Mouse (Mus musculus): ENCODE measurements around the gene Arhgap17.

Gene Arhgap17

GRCm38 (mm10) chr7:123273056-123273455, 96.7 kb downstream of the Arhgap17 start:
- DNase-seq: no peak

- DNase-seq: no peak
Measured at GRCm38 (mm10) chr7:123258103-123258502, 111.6 kb downstream of the Arhgap17 start.

GRCm38 (mm10) chr7:123254196-123254970, 115.3 kb downstream of the Arhgap17 start:
- DNase-seq: no peak

- DNase-seq: no peak
Measured at GRCm38 (mm10) chr7:123253396-123253795, 116.3 kb downstream of the Arhgap17 start.

DNA sequence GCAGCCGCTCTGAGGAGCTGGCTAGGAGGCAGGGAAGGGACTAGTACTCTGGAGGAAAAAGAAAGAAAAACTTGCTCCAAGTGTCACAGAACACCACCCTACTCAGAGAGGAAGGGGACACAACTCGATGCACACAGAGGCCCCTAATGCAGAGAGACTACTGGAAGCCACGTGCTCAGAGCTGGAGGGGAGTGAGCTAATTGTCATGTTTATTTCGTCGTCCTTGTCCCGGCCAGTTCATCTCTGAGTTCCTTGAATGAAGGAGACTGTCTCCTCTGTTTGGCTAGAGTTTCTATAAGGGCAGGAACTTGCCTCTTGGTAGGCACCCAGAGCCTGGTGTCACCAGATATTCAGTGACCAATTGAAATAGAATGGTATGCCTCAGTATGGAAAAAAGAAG, 118.4 kb downstream of the Arhgap17 start:
- no peak for DNase-seq

GRCm38 (mm10) chr7:123248166-123248565, 121.5 kb downstream of the Arhgap17 start:
- DNase-seq: no peak

DNA sequence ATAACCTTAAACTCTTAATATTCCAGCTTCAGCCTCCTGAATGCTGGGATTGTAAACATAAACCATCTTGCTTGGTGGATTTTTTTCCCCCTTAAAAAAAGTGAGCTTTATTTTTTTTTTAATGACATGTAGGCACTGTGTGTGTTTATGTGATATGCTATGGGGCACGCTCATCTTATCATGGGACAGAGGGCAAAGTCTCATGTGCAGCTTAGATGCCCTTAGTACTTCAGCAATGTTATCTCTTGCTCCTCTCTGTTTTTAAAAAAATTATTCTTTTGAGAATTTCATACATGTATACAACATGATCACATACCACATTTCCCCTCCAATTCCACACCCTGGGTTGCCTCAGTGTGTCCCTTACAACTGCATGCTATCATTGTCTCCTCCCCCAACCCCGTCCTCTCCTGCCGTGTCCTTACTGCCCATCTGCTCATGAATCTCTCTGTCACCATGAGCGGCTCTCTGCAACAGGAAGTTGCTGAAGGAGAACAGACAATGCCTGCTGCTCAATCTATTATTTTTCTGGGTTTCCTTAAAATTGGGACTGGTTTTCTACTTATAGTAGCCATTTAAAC, 123.1 kb downstream of the Arhgap17 start:
- DNase-seq: no peak

- DNase-seq: no peak
Measured at GRCm38 (mm10) chr7:123244833-123245232, 124.9 kb downstream of the Arhgap17 start.

DNA sequence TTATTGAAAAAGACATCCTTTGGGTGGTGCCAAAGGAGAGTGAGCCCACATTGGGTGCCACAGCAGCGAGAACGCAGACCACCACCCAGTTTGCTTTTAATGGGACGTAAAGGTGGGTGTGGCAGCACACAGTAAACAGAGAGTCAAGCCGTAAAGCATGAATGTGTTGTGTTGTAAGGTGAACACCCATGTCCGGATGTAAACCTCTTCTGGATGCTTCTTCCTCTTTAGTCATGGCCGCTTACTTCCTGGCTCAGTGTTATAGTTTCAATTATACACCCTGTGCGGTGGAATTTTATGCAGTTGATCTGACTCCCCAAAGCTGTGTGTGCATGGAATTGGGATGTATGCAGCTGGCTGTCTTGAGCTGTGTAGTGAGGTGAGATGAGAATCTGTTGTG, 127.5 kb downstream of the Arhgap17 start:
- DNase-seq: no peak

DNA sequence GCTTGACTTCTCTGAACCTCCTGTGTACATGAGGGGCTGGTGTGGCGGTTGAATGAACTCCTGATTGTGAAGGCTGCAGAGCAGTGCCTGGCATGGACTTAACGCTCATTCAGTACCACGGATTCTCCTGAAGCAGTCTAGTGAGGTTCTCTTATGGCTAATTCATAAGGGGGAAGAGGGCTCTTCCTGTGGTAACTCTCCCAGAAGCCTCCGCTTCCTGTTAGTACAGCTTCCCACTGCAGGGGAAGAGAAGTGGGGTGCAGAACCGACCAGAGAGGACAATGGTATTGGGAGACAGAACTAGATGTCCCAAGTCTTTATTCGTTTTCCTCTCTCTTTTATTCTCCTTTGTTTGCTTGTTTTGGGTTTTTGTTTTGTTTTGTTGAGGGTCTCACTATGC, 129.7 kb downstream of the Arhgap17 start:
- DNase-seq: no peak

DNA sequence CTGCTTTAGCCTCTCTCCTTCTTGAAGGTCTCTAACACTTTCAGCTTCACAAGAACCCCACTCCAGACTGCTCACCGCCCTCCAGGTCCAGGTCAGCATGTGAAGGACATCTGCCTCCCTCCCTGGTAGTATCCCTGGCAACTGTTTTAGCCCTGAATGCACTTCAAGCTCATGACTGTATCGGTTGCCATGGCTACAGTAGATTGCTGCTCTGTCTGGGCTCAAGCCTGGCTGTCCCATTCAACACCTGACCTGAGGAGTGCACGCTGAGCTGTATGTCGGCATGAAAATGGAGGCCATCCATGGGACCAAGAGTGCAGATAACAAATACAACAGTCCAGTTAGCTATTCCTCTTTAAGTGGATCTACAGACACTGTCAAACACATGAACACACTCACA, 131.1 kb downstream of the Arhgap17 start:
- DNase-seq: no peak

DNA sequence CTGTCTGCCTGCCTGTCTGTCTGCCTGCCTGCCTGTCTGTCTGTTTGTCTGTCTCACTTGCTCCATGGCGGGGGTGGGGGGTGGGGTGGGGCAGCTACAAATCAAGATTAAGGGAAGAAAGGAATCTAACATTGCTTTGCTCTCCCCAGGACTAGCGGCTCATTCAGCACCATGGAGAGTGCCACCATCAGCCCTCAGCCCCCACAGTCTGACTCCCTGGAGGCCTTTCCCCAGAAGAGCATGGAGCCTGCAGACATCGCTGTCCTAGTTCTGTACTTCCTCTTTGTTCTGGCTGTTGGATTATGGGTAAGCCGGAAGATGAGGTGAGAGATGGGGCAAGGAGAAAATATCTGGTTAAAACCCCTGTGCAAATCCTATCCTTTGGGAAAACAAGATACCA, 134.3 kb downstream of the Arhgap17 start:
- DNase-seq: no peak

Measured in lung, adult 18-20 months (tissue).